Mouse (Mus musculus) olfactory bulb, adult 2 months (tissue): ENCODE data around the gene Crebrf.

Experiments used
- CTCF ChIP-seq: fragments of 200-500 bp; IDR thresholded peaks from 2 replicates; pipeline ENCODE4 v1.5.1; 2012; ENCODE audit warnings: low read depth, mild to moderate bottlenecking, low read length, moderate library complexity; ENCODE audit not compliant: insufficient read depth
- POLR2A ChIP-seq: fragments of 200-500 bp; IDR thresholded peaks from 2 replicates; pipeline ENCODE4 v1.6.1; 2012; ENCODE audit warnings: mild to moderate bottlenecking, low read depth, low read length, moderate library complexity; ENCODE audit not compliant: insufficient read depth

GRCm38 (mm10) chr17:26717868-26718267 lies 2.4 kb downstream of the Crebrf start:
- no peak for TF ChIP-seq POLR2A
- TF ChIP-seq CTCF, result no peak
